Mouse (Mus musculus) stomach, postnatal 0 days (tissue): Measurements from ENCODE around the gene Med1.

Experiments used
- CTCF ChIP-seq: IDR thresholded peaks from 2 replicates; pipeline ENCODE4 v1.5.1; 2016; ENCODE audit warnings: antibody characterized with exemption, low read depth, mild to moderate bottlenecking, moderate library complexity
- EP300 ChIP-seq: optimal IDR thresholded peaks from 2 replicates; pipeline ENCODE3; 2016; ENCODE audit warnings: antibody characterized with exemption

- TF ChIP-seq CTCF: no peak
- no peak for TF ChIP-seq EP300
These were observed 54.2 kb downstream of the Med1 start for GRCm38 (mm10) chr11:98138894-98139293.
